Mouse (Mus musculus) right cerebral cortex, adult 2 months (tissue): ENCODE results near the gene Ypel5.

Experiments used
- DNase-seq, 2 experiments: peaks; one replicate each; pipeline ENCODE4 v3.0.0; 2021 to 2022; ENCODE audit warnings: low spot score in 2 of 2

Ypel5 gene

GRCm38 (mm10) chr17:72844393-72844792 is 8.1 kb downstream of the Ypel5 start:
- DNase-seq, result no peak

- DNase-seq, result no peak
Observed at GRCm38 (mm10) chr17:72844949-72845490, 8.8 kb downstream of the Ypel5 start.

GRCm38 (mm10) chr17:72845521-72845920 is 9.3 kb downstream of the Ypel5 start:
- DNase-seq, result no peak

- no peak for DNase-seq
Observed at GRCm38 (mm10) chr17:72855298-72855697, 19.0 kb downstream of the Ypel5 start.

GRCm38 (mm10) chr17:72857677-72858633 is 21.7 kb downstream of the Ypel5 start:
- DNase-seq, result peak; percentile 76 to 81

- no peak for DNase-seq
Observed at GRCm38 (mm10) chr17:72863226-72863625, 27.0 kb downstream of the Ypel5 start.

GRCm38 (mm10) chr17:72866624-72867245 is 30.5 kb downstream of the Ypel5 start:
- no peak for DNase-seq

- DNase-seq, result no peak
Observed at GRCm38 (mm10) chr17:72868181-72868580, 31.9 kb downstream of the Ypel5 start.

GRCm38 (mm10) chr17:72878979-72879378 is 42.7 kb downstream of the Ypel5 start:
- no peak for DNase-seq

- no peak for DNase-seq
Observed at GRCm38 (mm10) chr17:72880156-72880555, 43.9 kb downstream of the Ypel5 start.

GRCm38 (mm10) chr17:72881051-72881450 is 44.8 kb downstream of the Ypel5 start:
- no peak for DNase-seq

GRCm38 (mm10) chr17:72881804-72882203 is 45.6 kb downstream of the Ypel5 start:
- no peak for DNase-seq

- DNase-seq, result peak; percentile 84 to 87
Observed at GRCm38 (mm10) chr17:72889556-72890397, 53.5 kb downstream of the Ypel5 start.

GRCm38 (mm10) chr17:72890398-72890898 is 54.2 kb downstream of the Ypel5 start:
- peak in 1 of 2 experiments; percentile 4 for DNase-seq

GRCm38 (mm10) chr17:72891556-72891955 is 55.3 kb downstream of the Ypel5 start:
- no peak for DNase-seq

GRCm38 (mm10) chr17:72895506-72895905 is 59.3 kb downstream of the Ypel5 start:
- no peak for DNase-seq

GRCm38 (mm10) chr17:72897076-72897475 is 60.8 kb downstream of the Ypel5 start:
- DNase-seq, result no peak

GRCm38 (mm10) chr17:72897961-72898360 is 61.7 kb downstream of the Ypel5 start:
- DNase-seq, result no peak

GRCm38 (mm10) chr17:72898775-72899174 is 62.5 kb downstream of the Ypel5 start:
- no peak for DNase-seq
